Mouse (Mus musculus): ENCODE data around the gene Ikzf3.

The Ikzf3 gene

GRCm38 (mm10) chr11:98545711-98546231, at the start of gene Ikzf3:
Gene Ikzf3, minus strand, starts transcription at chr11:98546031.
- in situ Hi-C loops (cut with MboI, MseI): loop anchor here (5.0 kb wide), 1 partner anchor 78 kb away; no protein-coding TSS in a partner anchor

GRCm38 (mm10) chr11:98595473-98595872, 49.6 kb upstream of the Ikzf3 start:
- in situ Hi-C loops (cut with MboI, MseI): no loop called here

GRCm38 (mm10) chr11:98595021-98595420, 49.2 kb upstream of the Ikzf3 start:
- in situ Hi-C loops (cut with MboI, MseI): no loop called here

- in situ Hi-C loops (cut with MboI, MseI): no loop called here
Measured at GRCm38 (mm10) chr11:98590548-98591445, 45.0 kb upstream of the Ikzf3 start.

DNA sequence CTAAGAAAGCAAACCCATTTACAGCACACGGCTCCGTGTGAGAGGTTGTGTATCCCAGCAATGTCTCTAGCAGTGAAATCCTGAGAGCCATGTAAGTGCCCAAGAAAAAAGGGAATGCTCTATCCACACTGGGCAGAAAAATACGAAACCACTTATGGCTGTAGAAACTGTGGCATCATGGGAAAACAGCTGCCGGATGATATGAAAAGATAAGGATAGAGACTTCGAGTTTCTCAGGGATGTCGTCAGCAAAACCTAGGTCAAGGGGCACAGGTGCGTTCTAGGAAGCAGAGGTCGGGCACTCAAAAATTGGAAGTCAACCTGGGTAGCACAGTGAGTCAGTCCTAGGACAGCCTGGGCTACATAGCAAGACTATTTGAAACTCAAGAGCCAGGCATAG, 43.5 kb upstream of the Ikzf3 start:
- in situ Hi-C loops (cut with MboI, MseI): no loop called here

DNA sequence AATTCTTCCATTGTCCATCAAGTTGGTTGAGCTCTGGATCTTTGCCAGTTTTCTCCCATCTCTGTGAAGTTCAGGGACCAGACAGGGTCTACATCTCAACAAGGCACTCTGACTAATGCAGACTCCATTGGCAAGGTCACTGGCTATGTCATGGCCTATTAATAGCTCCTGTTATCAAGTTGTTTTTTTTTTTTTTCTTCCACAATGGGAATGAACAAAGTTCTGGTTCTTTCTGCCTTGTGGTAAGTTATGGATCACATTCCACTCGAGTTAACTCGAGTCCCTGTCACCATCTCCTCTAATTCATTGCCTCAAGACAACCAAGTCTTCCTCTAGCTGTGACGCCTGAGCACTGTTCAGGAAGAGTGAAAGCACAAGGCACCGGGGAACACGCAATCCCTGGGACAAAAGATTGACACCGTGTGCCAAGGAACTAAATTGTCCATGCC, 43.0 kb upstream of the Ikzf3 start:
- in situ Hi-C loops (cut with MboI, MseI): no loop called here

DNA sequence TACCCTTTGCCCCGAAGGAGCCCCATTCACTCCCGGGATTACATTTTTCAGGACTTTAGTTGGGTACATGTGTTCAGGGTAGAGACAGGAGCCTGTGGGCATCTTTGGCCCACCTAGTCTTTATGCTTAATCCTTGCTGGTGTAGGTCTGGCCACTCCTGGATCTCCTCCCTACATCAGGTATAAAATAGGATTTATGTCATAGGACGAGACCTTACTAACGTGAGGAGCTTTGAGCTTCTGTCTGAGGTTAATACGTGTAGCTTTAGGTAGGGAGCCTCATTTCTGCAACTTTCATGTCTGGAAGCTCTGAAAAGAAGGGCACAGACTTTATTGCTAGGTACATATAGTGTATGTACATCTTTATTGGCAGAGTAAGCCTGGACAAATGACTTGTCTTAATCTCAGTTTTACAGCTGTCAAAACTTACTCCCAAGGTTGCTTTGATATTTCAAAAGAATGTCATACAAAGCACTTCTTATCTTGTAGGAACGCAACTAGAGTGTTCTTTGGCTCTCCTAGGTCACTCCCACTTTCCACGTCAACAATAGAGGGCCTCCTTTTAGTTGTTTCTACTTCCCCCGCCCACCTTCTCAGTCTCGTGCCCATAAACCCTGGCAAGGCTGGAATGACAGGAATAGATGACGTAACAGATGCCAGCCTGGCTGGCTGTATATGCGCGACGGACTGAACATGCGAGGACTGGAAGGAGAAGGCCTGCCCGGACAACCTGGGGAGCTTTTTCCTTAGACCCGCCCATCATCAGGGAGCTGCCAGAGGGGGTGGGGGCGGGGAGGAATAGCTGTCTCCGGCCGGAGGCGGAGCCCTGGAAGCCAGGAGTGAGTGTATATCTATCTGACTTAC, 42.1 kb upstream of the Ikzf3 start:
- in situ Hi-C loops (cut with MboI, MseI): no loop called here

GRCm38 (mm10) chr11:98586892-98587563, 41.2 kb upstream of the Ikzf3 start, which contains the start of gene Ormdl3:
Gene Ormdl3, minus strand, starts transcription at chr11:98587368.
- in situ Hi-C loops (cut with MboI, MseI): no loop called here

- in situ Hi-C loops (cut with MboI, MseI): no loop called here
Measured at GRCm38 (mm10) chr11:98586087-98586891, 40.5 kb upstream of the Ikzf3 start.

GRCm38 (mm10) chr11:98584629-98585177, 38.9 kb upstream of the Ikzf3 start:
- in situ Hi-C loops (cut with MboI, MseI): no loop called here

DNA sequence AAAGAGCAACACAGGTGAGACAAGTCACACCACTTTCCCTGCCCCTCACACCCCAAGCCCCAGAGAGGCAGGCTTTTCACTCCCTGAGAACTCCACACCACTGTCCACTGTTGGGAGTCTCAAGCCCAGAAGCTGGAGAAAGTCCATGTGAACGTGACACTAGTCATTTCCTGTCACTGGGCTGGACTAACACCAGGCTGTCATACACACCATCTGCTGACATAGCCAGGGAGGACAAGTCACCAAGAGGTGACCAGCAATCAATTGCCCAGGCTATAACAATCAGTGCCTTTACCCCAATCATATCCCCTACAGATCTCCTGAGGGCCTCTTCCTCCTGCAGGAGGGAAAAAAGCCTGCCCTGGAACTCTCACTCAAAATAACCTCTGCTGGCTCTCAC, 38.3 kb upstream of the Ikzf3 start:
- in situ Hi-C loops (cut with MboI, MseI): no loop called here

- in situ Hi-C loops (cut with MboI, MseI): no loop called here
Measured at GRCm38 (mm10) chr11:98583571-98583970, 37.7 kb upstream of the Ikzf3 start.

DNA sequence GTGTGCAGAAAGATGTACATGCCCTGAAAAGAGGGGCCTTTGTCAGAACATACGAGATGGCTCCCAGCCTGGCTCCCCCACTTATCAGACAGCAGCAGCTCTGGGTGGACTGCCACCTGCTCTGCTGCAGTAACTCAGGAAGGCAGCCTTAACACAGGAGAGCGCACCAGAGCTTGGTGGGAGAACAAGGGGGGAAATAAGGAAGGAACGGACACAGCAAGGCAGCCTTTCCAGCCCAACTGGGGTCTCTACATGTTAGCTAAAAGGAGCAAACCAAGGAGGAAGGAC, 37.4 kb upstream of the Ikzf3 start:
- in situ Hi-C loops (cut with MboI, MseI): no loop called here

- in situ Hi-C loops (cut with MboI, MseI): no loop called here
Measured at GRCm38 (mm10) chr11:98582551-98583264, 36.9 kb upstream of the Ikzf3 start.

GRCm38 (mm10) chr11:98582030-98582388, 36.2 kb upstream of the Ikzf3 start:
- in situ Hi-C loops (cut with MboI, MseI): no loop called here

DNA sequence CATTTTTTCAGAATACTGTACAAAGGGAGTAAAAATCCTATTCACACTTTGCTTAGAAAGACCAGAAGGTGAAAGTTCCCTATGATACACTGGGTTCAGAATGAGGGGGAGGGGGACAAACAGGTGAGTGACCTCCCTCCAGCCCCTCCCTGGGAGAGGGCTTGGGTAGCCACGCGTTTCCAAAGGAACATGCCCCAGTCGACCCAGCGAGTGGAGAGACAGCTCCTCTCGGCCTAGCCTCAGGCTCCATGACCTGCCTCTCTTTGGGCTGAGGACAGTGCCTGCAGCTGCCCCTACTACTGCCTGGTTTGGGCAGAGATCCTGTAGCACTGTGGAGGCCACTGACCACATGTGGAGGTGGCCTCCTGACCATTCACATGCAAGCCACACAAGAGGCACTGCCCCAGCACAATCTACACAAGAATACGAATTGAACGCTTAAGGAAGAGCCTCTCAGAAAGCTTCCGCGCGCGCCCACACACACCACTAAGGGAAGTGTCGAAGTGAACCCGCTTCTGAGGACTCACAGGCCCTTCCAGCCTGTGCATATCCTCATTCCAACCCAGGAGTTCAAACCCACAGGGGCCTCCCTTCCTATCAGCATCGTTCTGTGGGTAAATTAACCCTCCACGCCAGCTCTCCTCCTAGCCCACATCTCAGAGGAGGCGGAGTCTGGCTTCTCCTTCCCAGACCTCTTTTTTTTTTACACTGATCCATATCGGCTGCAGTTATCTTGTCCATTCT, 35.6 kb upstream of the Ikzf3 start:
- in situ Hi-C loops (cut with MboI, MseI): no loop called here

DNA sequence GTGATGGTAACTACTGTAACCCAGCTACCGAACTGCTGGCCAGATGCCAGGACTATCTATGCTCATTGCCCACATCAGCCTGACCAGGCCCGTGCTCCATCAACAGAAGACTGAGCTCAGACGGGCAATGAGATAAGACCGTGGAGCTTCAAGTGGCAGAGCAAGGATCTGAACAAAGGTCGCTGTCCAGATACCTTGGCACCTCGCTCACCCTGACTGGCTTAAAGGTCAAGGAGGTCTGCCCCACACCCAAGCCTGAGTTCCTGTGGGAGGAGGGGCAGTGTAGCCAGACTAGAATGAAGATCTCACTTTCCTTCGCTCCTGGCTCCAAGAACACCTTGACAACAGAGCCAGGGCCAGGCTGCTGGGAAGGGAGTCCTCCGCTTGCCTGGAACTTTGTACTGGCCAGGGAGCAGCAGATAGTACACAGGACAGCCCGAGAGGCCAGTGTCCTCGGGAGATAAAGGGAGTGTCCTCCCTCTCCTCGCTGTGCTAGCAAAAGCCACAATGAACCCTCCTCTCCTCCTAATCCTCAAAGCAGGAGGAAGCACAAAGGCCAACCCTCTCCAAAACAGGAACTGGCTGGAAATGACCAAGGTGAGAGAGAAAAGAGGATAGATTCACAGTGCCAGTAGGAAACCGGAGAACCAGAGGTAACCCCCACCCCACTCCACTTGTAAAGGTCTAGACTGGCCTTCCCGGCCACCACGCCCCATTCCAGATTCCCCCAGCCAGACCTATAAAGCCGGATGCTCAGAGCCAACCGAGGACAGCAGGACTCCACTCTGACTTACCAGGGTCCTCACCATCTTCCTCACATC, 34.7 kb upstream of the Ikzf3 start:
- in situ Hi-C loops (cut with MboI, MseI): no loop called here

GRCm38 (mm10) chr11:98577776-98578175, 31.9 kb upstream of the Ikzf3 start:
- in situ Hi-C loops (cut with MboI, MseI): no loop called here

Measured in T-helper 1 cell (primary cell).